Mouse (Mus musculus) ES-E14 (cell line): ENCODE measurements around the gene Lmntd2.

Experiments used
- CHD2 ChIP-seq: IDR thresholded peaks from 2 replicates; pipeline ENCODE4 v1.6.1; 2014; ENCODE audit warnings: mild to moderate bottlenecking, low read depth, low read length, inconsistent platforms
- HCFC1 ChIP-seq: IDR thresholded peaks from 2 replicates; pipeline ENCODE4 v1.6.1; 2012; ENCODE audit warnings: low read length, inconsistent platforms, borderline replicate concordance; ENCODE audit not compliant: insufficient read depth
- MAFK ChIP-seq: IDR thresholded peaks from 2 replicates; pipeline ENCODE4 v1.6.1; 2014; ENCODE audit warnings: mild to moderate bottlenecking, low read depth, low read length, inconsistent platforms; ENCODE audit not compliant: insufficient read depth
- ZC3H11A ChIP-seq: IDR thresholded peaks from 2 replicates; pipeline ENCODE4 v1.6.1; 2012; ENCODE audit warnings: low read depth, mild to moderate bottlenecking, inconsistent platforms, low read length, borderline replicate concordance
- ZNF384 ChIP-seq: IDR thresholded peaks from 2 replicates; pipeline ENCODE4 v1.6.1; 2012; ENCODE audit warnings: low read depth, low read length, inconsistent platforms

- no peak for TF ChIP-seq MAFK
- peak; percentile 69; the same call in 1 of the 2 replicates for TF ChIP-seq HCFC1
- TF ChIP-seq CHD2: peak; percentile 49; the same call in 1 of the 2 replicates
- TF ChIP-seq ZC3H11A: no peak
- TF ChIP-seq ZNF384: no peak
Observed at GRCm38 (mm10) chr7:141172116-141173006, 41.5 kb downstream of the Lmntd2 start, which contains the start of gene Rnh1.
